Mouse (Mus musculus): ENCODE measurements around the gene AC141477.1.

Gene AC141477.1

GRCm38 (mm10) chr10:76392596-76392995, 47.6 kb downstream of the AC141477.1 start:
- no peak for DNase-seq

GRCm38 (mm10) chr10:76391786-76392185, 48.5 kb downstream of the AC141477.1 start:
- DNase-seq, result no peak

- DNase-seq, result no peak
These were observed 49.1 kb downstream of the AC141477.1 start for GRCm38 (mm10) chr10:76391166-76391565.
